Mouse (Mus musculus) 416B (cell line): ENCODE data around the gene Tob2.

Experiments used
- DNase-seq: peaks from one replicate; pipeline ENCODE4 v3.0.0; 2011; ENCODE audit warnings: low read depth

The Tob2 gene

DNA sequence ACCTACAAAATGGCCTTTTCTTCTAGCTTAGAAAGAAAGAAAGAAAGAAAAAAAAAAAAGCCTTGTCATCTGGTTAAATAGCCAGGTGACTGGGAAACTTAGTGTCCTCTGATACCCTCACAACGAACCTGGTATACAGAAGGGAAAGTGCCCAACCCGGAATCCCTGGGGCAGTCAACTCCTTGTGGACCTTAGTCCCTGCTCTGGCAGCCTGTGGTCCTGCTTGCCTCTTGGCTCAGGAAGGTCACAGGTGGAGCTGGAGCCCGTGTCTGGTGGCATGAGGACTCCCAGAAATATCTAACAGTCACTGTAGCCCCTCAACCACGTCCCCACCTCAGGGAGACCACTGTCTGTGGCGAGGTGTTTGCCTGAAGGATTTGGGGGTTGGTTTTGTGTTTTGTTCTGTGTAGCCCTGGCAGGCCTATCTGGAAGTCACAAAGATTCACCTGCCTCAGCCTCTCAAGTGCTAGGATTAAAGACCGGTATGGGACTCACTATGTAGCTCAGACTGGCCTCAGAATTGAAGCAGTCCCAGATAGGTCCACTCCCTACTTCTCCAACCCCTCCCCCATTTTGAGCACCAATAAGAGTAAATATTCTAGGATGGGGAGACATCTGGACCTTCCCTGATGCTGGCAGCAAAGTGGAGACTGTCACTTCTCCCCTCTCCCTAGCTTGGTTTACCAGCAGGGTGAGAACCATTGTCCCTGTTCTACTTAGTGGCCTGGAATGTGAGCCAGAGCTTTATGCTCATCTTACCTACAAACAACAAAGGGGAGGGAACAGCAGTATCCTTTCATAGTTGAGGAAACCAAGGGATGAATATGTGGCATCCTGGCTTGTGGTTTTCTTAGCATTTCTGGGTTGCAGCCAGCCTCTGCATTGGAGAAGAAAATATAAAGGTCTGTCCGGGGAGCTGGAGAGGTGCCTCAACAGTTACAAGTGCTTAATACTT lies 21.4 kb downstream of the Tob2 start:
- no peak for DNase-seq

GRCm38 (mm10) chr15:81836124-81836821 lies 22.3 kb downstream of the Tob2 start:
- no peak for DNase-seq

GRCm38 (mm10) chr15:81835007-81835880 lies 23.4 kb downstream of the Tob2 start:
- no peak for DNase-seq

DNA sequence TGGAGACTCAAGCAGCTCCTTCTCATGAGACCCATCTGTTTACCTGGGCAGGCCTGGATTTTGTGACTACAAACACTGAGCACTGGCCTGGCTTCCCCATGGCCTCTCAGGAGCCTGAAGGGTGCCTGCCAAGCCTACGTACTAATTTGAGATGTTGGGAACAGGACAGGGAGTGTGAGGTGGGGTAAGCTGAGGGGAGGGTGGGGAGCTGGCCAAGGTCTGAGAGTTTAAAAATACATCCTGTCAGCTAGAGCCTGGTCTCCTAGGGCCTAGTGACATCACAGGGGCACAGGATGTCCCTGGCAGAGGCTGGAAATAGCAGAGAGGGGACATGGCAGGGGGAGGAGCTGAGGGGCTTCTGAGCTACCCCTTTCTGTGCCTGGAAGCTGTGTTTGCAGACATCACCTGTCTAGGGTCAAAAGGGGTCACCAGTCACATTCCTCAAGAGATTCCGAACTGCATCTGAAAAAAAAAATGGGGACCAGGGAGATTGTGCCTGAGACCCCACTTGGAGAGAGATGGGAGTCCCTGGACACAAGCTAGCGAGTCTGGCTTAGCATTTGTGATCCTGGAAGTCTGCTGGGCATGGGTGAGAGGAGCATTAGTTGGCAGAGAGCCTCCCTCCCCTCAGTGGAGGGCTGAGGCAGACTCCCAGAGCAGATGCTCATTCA lies 24.3 kb downstream of the Tob2 start:
- no peak for DNase-seq

GRCm38 (mm10) chr15:81833481-81833880 lies 25.1 kb downstream of the Tob2 start:
- no peak for DNase-seq

DNA sequence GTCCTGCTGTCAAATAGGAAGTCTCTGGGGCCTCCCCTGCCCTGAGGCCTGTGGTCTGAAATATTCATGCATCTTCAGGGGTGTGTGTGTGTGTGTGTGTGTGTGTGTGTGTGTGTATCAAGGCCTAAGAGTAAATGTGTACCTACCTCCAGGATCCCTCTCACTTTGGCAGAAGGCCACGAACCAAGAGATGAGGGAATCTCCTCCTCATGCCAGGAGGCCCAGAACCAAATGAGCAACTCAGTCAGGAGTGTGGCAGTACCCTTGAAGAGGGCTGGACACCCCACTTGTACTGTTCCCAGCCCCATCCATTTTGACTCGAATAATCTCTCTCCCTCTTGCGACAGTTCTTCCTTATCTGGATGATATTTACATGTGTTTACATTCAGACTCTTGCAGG lies 26.4 kb downstream of the Tob2 start:
- no peak for DNase-seq

DNA sequence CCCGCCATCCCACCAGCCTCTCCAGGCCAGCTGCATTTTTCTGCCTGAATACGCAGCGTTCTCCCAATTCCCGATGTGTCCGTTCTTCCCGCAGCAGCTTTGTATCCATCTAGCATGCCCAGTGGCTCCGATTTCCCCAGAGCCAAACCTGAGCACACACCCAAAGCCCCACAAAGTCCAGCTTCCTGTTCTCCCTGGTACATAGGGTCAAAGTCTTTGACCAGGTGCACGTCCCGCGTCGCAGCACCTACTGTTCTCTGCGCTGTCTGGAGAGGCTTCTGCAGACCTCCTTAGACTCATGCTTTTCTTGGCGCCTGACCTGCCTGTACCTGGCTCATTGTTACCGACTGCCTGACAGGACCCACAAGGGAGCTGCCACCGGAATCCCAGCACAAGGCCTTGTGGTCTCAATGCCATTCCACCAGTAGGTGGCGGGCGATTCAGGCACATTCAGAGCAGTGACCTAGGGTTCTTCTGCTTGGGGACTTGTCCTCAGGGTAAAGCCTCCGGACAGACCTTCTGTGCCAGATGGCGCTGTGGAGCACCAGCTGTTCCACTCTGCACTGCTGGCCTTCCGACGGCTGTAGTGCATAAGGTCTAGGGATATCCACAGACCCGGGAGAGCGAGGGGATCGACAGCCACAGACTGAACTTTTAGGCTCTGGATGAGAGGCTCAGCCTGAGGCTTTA lies 27.3 kb downstream of the Tob2 start:
- DNase-seq, result peak; percentile 97

DNA sequence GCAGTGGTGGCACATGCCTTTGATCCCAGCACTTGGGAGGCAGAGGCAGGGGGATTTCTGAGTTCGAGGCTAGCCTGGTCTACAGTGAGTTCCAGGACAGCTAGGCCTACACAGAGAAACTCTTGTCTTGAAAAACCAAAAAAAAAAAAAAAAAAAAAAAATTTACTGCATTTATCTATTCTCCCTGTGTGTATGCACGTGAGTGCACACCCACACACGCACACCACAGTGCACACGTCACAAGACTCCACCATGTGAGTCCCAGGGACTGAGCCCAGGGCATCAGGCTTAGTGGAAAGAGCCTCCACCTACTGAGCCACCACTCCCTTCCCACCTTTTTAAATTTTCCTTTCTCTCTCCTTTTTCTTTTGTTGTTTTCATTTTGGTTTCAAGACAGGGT lies 28.1 kb downstream of the Tob2 start:
- DNase-seq, result no peak

DNA sequence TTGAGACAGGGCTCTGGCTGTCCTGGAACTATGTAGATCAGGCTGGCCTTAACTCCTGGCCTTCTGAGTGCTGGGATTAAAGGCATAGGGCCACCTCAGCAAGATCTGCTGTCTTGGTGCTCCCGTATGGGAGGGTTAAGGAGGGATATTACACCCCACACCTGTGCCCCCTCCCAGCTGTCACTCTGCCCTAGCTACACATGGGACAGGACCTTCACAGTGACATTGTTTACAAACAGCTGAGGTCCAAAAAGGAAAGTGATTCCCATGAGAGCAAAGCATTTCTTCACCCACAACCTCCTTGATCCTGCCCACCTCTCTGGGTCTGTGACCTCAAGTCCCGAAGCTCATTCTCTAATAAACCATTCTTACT lies 29.4 kb downstream of the Tob2 start:
- DNase-seq, result no peak

DNA sequence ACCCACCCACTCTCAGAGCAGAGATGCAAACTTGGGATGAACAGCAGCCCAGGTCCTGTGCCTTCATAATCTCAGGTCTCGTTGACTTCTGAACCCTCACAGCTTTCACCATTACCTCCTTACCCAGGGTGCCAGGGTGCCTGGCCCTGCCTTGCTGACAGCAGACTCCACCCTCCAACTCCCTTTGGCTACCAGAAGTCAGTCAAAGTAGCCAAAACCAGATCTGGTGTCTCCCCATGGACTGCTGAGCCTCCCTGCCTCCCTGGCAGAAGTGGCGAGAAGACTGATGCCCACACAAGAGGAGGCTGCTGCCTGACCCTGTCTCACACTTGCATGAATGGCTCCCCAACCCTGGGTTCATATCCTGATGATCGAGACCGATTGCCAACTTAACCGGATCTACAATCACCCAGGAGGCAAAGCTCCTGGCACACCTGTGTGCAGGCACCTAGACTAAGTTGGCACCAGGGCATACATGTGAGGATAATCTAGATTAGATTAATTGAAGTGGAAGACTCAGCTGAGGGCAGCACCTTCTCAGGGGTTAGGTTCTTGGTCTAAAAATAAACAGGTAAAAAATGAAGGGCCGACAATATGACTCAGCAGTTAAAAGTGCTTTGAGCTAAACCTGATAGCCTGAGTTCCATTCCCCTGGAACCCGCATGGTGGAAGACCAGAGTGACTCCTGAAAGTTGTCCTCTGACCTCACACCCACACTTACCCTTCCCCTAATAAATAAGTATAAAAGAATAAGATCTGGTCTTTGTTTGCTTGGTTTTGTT lies 30.0 kb downstream of the Tob2 start:
- DNase-seq, result no peak

DNA sequence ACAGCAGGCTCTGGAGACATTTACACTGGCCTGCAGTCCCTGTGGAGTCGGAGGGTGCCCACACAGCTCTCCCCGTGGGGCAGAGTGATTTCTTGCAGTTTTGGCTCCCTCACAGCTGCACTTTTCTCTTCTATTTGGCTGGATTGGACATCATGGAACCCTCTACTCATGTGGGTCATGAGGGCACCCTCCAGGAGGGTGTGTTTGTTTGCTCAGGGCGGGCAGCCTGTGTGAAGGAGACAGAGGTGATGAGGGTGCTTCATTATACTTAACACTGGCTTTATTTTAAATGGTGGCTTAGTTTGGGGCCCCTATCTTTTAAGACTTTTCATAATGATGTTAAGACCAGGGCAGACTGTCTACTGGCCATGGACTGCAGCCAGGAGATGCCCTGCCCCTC lies 33.8 kb downstream of the Tob2 start:
- DNase-seq, result no peak

GRCm38 (mm10) chr15:81822631-81823030 lies 36.0 kb downstream of the Tob2 start:
- no peak for DNase-seq

DNA sequence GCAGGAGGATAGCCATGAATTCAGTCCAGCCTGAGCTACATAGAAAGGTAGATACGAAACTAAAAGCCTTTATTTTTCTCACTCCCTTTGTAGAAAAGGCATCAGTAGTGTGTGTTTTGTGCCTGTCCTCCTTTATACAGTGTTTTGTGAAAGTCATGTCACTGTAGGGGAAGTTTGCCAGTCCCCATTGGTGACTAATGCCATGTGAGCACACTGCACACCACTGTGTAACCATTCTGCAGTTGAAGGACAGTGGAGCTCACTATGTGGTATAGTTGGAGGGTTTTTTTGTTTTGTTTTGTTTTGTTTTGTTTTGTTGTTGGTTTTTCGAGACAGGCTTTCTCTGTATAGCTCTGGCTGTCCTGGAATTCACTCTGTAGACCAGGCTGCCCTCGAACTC lies 40.2 kb downstream of the Tob2 start:
- DNase-seq, result no peak

DNA sequence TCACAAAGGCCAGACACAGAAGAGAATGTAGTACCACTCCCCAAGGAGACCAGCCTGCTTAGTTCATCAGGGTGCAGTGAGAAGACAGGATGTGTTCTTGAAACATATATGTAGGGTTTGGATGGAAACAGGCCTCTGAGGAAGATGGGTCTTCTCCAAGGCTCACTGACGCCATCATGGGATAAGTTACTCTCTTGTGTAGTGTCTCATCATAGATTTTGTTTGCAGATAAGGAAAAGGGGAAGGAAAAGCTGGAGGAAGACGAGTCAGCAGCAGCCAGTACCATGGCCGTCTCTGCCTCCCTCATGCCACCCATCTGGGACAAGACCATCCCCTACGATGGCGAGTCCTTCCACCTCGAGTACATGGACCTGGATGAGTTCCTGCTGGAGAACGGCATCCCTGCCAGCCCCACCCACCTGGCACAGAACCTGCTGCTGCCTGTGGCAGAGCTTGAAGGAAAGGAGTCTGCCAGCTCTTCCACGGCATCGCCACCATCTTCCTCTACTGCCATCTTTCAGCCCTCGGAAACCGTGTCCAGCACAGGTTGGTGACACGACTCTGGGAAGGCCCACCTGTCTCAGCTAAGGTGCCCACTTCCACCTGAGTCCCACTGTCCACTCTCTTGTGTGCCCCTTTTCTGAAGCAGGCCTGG lies 43.8 kb downstream of the Tob2 start:
- DNase-seq, result peak; percentile 72

DNA sequence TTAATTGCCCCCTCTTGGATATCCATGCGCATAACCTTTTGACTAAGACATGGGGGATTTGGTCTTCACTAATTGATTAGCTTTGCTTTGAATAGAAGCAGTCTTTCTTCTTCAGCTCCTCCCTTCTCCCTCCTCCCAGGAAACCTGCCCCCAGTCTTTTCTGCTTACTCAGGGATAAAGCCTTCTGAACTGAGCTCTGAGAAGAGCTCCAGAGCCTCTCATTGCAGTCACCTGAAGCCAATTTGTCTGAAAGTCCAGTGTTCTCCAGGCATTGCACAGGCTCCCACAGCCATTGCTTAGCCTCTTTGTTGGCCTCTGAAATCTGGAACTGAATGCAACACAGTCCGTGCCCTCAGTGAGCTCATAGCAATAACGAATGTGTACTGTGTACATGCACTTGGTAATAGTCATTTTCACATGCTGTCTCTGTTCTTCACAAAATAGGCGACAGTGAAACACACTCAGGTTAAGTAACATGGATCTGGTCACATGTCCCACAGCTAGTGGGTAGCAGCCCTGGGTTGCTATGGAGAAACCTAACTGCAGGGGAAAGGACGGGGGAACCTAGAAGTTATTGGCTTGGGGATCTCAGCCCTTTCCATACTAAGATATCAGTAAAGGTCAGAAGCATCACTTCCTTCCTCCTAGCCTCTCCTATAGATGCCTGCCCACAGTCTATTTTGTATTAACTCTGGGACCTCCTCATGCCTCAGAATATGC lies 44.5 kb downstream of the Tob2 start:
- DNase-seq, result peak; percentile 65

GRCm38 (mm10) chr15:81812696-81813631 lies 45.6 kb downstream of the Tob2 start:
- DNase-seq, result no peak

DNA sequence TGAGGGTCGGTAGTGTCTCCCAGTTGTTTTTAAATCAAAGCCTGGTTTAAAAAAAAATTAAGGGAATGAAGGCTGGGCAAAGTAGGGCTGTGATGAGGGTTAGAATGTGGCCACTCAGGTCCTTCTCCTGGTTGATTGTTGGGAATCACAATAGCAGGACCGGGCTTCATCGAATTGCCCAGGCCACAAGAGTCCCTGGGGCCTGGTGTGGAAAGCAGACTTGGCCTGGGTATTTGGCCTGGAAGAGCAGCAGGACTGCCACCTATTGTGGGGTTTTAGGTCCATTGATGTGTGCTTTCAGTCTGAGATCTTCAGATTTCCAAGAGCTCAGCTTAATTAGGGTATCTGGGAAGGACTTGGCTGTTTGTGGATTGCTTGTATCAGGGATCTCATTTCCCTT lies 46.3 kb downstream of the Tob2 start:
- peak; percentile 34 for DNase-seq

- DNase-seq, result peak; percentile 80
These were observed 47.0 kb downstream of the Tob2 start for GRCm38 (mm10) chr15:81811599-81811996.
